Mouse (Mus musculus) cerebellum, adult 2 months (tissue): ENCODE results near the gene Gm39566.

Source experiments
- CTCF ChIP-seq: fragments of 200-500 bp; IDR thresholded peaks from 2 replicates; pipeline ENCODE4 v1.5.1; 2011; ENCODE audit warnings: low read depth, mild to moderate bottlenecking, control low read depth, low read length, moderate library complexity, borderline replicate concordance; ENCODE audit not compliant: insufficient read depth
- POLR2A ChIP-seq: fragments of 200-500 bp; IDR thresholded peaks from 2 replicates; pipeline ENCODE4 v1.6.1; 2011; ENCODE audit warnings: low read length, control low read depth, borderline replicate concordance; ENCODE audit not compliant: insufficient read depth

DNA sequence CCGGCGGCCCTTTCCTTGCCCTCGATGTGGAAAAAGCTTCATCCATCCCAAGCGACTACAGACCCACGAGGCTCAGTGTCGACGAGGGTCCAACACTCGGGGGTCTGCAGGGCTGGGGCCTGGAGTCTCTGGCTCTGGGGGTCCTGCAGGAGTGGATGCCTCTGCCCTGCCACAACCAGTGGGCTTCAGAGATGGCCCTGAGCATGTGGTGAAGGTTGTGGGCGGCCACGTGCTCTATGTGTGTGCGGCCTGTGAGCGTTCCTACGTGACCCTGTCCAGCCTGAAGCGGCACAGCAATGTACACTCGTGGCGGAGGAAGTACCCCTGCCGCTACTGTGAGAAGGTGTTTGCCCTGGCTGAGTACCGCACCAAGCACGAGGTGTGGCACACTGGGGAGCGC is 38.6 kb downstream of the Gm39566 start:
- TF ChIP-seq CTCF (no peak), POLR2A (no peak)
